18 mouse cellular contexts compared by ENCODE assay signal in the genomic region with DNA sequence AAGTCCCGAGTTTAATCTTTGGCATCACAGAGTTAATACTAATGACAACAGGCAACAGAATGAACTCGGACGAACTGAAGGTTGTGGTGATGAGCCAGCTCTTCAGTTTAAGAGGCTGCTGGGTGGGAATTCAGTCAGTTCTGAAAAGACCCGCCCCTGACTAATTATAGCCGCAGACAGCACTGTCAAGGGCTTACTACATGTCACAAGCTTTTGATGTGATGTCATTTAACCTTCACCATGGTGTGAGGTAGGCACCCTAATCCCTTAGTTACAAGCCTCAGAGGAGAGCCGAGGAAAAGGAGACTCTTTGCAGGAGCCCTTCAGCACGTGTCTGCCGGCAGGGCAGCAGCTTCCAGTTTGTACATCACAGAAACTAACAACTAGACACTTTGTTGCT. TPM values are rescaled to one million over a fixed set of nuclear protein-coding genes. Genes with fewer than 3 reads are reported as not detected.
"Had no signal": no experiment of that assay in that cellular context is flagged by ENCODE, and none has a peak within 500 bp of the region (broad histone marks: within the 10 kb centered on the region; RNA-seq: fewer than 3 reads in every experiment).

No protein-coding gene starts in this region.

- H3K4me3 ChIP-seq: left cerebral cortex, adult 2 months; limb, embryonic 15.5 days; liver, embryonic 13.5 days; lung, embryonic 15.5 days; megakaryocyte, embryonic 14.5 days; midbrain, embryonic 12.5 days; neural tube, embryonic 12.5 days; stomach, embryonic 15.5 days had no signal

- H3K9me3 ChIP-seq: limb, embryonic 15.5 days; liver, embryonic 13.5 days; lung, embryonic 15.5 days; megakaryocyte, embryonic 14.5 days; midbrain, embryonic 12.5 days; neural tube, embryonic 12.5 days; stomach, embryonic 15.5 days had no signal

- H3K27ac ChIP-seq: left cerebral cortex, adult 2 months; limb, embryonic 15.5 days; liver, embryonic 13.5 days; lung, embryonic 15.5 days; macrophage; midbrain, embryonic 12.5 days; neural tube, embryonic 12.5 days; stomach, embryonic 15.5 days had no signal

- ATAC-seq: liver, postnatal 0 days had no signal

- H3K4me1 ChIP-seq: limb, embryonic 15.5 days; liver, embryonic 13.5 days; lung, embryonic 15.5 days; megakaryocyte, embryonic 14.5 days; neural tube, embryonic 12.5 days; stomach, embryonic 15.5 days had no signal

- H3K27me3 ChIP-seq: limb, embryonic 15.5 days; liver, embryonic 13.5 days; lung, embryonic 15.5 days; neural tube, embryonic 12.5 days; stomach, embryonic 15.5 days had no signal

- H3K9ac ChIP-seq: limb, embryonic 15.5 days; liver, embryonic 13.5 days; liver, postnatal 0 days; lung, embryonic 15.5 days; midbrain, embryonic 12.5 days; neural tube, embryonic 12.5 days; stomach, embryonic 15.5 days had no signal

- DNase-seq: kidney, postnatal 25 days; liver, embryonic 13.5 days; liver, postnatal 0 days; lung, postnatal 14 days; right cerebral cortex, postnatal 4 days; spleen, adult 18-20 months; thymus, adult 2 months; thymus, postnatal 25 days had no signal

- H3K36me3 ChIP-seq: limb, embryonic 15.5 days; liver, embryonic 13.5 days; lung, embryonic 15.5 days; neural tube, embryonic 12.5 days; stomach, embryonic 15.5 days had no signal

- H3K4me2 ChIP-seq: limb, embryonic 15.5 days; liver, embryonic 13.5 days; lung, embryonic 15.5 days; midbrain, embryonic 12.5 days; neural tube, embryonic 12.5 days; stomach, embryonic 15.5 days had no signal

RNA-seq across cellular contexts. Expression of gene Prima1, which starts 53.7 kb away (rescaled TPM):
- total RNA-seq: monocyte, adult 5-6 weeks; neutrophil, adult 5-6 weeks had no signal
- polyA plus RNA-seq: liver, embryonic 13.5 days; liver, postnatal 0 days; macrophage; thymus, adult 2 months had no signal
